Mouse (Mus musculus) stomach, embryonic 16.5 days (tissue): ENCODE results near the gene Rps19. TPM values are rescaled to one million over a fixed set of nuclear protein-coding genes. Genes with fewer than 3 reads are reported as not detected.
A peak's percentile ranks its signal among the peaks of the same experiment; 100 is the strongest.

Experiments
- ATAC-seq: fragments of 200-750 bp; cut with Nextera tagmentation; 2 replicates; pipeline ENCODE4 v1.8.0; 2017; ENCODE audit warnings: moderate number of reproducible peaks, moderate TSS enrichment; ENCODE audit not compliant: insufficient read depth, low FRiP score
- H3K27ac ChIP-seq: fragments of 300-500 bp; sonication (generic); 2 replicates; pipeline ENCODE4 v1.5.1; 2014; ENCODE audit warnings: low read length
- H3K27me3 ChIP-seq: fragments of 300-500 bp; sonication (generic); 2 replicates; pipeline ENCODE4 v1.6.1; 2014; ENCODE audit warnings: low read length, control low read depth, mixed read lengths; ENCODE audit not compliant: control insufficient read depth, insufficient read depth
- H3K36me3 ChIP-seq: fragments of 300-500 bp; sonication (generic); 2 replicates; pipeline ENCODE4 v1.6.1; 2014; ENCODE audit warnings: low read length; ENCODE audit not compliant: control insufficient read depth, insufficient read depth
- H3K4me1 ChIP-seq: fragments of 300-500 bp; sonication (generic); 2 replicates; pipeline ENCODE4 v1.6.1; 2014; ENCODE audit warnings: low read length, control low read depth, mixed read lengths; ENCODE audit not compliant: control insufficient read depth, insufficient read depth
- H3K4me2 ChIP-seq: fragments of 300-500 bp; sonication (generic); 2 replicates; pipeline ENCODE4 v1.6.1; 2014; ENCODE audit warnings: low read depth, low read length, mixed read lengths
- H3K4me3 ChIP-seq: fragments of 300-500 bp; sonication (generic); replicated peaks from 2 replicates; pipeline ENCODE4 v1.5.1; 2014; ENCODE audit warnings: mild to moderate bottlenecking, low read length
- H3K9ac ChIP-seq: fragments of 300-500 bp; sonication (generic); 2 replicates; pipeline ENCODE4 v1.6.1; 2014; ENCODE audit warnings: low read length
- H3K9me3 ChIP-seq: fragments of 300-500 bp; sonication (generic); replicated peaks from 2 replicates; pipeline ENCODE4 v1.6.1; 2016; ENCODE audit warnings: low read length, control low read depth; ENCODE audit not compliant: control insufficient read depth
- WGBS: fragments of 180-500 bp; shearing (Covaris S2); extraction: QIAGEN DNeasy Blood & Tissue Kit; methylation state at CpG from one replicate; pipeline ENCODE4 v1.1.7; 2014; 5-methylcytosine and 5-hydroxymethylcytosine counted together
- polyA plus RNA-seq: library from polyadenylated mRNA; unstranded; fragments of >200 nt; fragmentation: Nextera tagmentation; extraction: Ambion mirVana; gene quantifications from 2 replicates; pipeline ENCODE4 v1.2.1, GENCODE M21; 2015

The Rps19 gene
- polyA plus RNA-seq, 1 experiment from 2014 or later: 2,375 TPM

- Histone ChIP-seq H3K4me3 (no peak overlapping the region), H3K9ac (no peak overlapping the region), H3K27ac (no peak overlapping the region), H3K36me3 (no peaks in the 10 kb centered on the region), H3K4me1 (no peaks in the 10 kb centered on the region), H3K27me3 (no peaks in the 10 kb centered on the region), H3K4me2 (no peak overlapping the region), H3K9me3 (no peaks in the 10 kb centered on the region)
- WGBS: 81% methylated on average over 4 of the region's 4 CpGs
- ATAC-seq: no peak
Observed at GRCm38 (mm10) chr7:24862853-24863252, 21.3 kb upstream of the Rps19 start.

- ATAC-seq: no peak
- peak overlapping the region; percentile 11; the same call in 1 of the 2 replicates for H3K9ac ChIP-seq
- no peaks in the 10 kb centered on the region for H3K4me1 ChIP-seq
- no peaks in the 10 kb centered on the region for H3K27me3 ChIP-seq
- no peak overlapping the region for H3K4me3 ChIP-seq
- H3K9me3 ChIP-seq: no peaks in the 10 kb centered on the region
- no peaks in the 10 kb centered on the region for H3K36me3 ChIP-seq
- 22% methylated on average over 6 of the region's 6 CpGs for WGBS
- H3K4me2 ChIP-seq: no peak overlapping the region
- H3K27ac ChIP-seq: no peak overlapping the region
Observed at GRCm38 (mm10) chr7:24864156-24864555, 20.0 kb upstream of the Rps19 start.

- H3K4me2 ChIP-seq: no peak overlapping the region
- H3K4me1 ChIP-seq: no peaks in the 10 kb centered on the region
- H3K36me3 ChIP-seq: no peaks in the 10 kb centered on the region
- 56% methylated on average over 17 of the region's 17 CpGs for WGBS
- no peaks in the 10 kb centered on the region; the same call in 1 of the 2 replicates for H3K9me3 ChIP-seq
- ATAC-seq: no peak
- H3K27me3 ChIP-seq: no peaks in the 10 kb centered on the region
- no peak overlapping the region for H3K27ac ChIP-seq
- H3K4me3 ChIP-seq: no peak overlapping the region
- no peak overlapping the region for H3K9ac ChIP-seq
Observed at GRCm38 (mm10) chr7:24869080-24869479, 15.1 kb upstream of the Rps19 start.

GRCm38 (mm10) chr7:24869532-24870165, 14.5 kb upstream of the Rps19 start, which contains the start of the genes Lypd4 and Dmrtc2:
Lypd4 (minus strand) TSS chr7:24869941.
Dmrtc2 (plus strand) TSS chr7:24870057.
- no peak within 1 kb of the TSS for H3K9ac ChIP-seq
- no peak within 1 kb of the TSS for H3K4me2 ChIP-seq
- no peaks in the 10 kb centered on the region for H3K36me3 ChIP-seq
- no peaks in the 10 kb centered on the region for H3K4me1 ChIP-seq
- H3K4me3 ChIP-seq: no peak within 1 kb of the TSS
- 0 out of 2 replicates have a peak, but pooled peaks have one; percentile 3 for ATAC-seq
- H3K9me3 ChIP-seq: no peaks in the 10 kb centered on the region; the same call in 1 of the 2 replicates
- H3K27me3 ChIP-seq: no peaks in the 10 kb centered on the region
- H3K27ac ChIP-seq: no peak within 1 kb of the TSS
- WGBS: 45% methylated on average over 41 of the region's 41 CpGs

- H3K9ac ChIP-seq: no peak overlapping the region
- WGBS: 53% methylated on average over 3 of the region's 3 CpGs
- H3K4me1 ChIP-seq: no peaks in the 10 kb centered on the region
- H3K36me3 ChIP-seq: no peaks in the 10 kb centered on the region
- no peak overlapping the region for H3K27ac ChIP-seq
- H3K9me3 ChIP-seq: no peaks in the 10 kb centered on the region
- ATAC-seq: no peak
- no peak overlapping the region for H3K4me2 ChIP-seq
- no peak overlapping the region for H3K4me3 ChIP-seq
- no peaks in the 10 kb centered on the region for H3K27me3 ChIP-seq
Observed at GRCm38 (mm10) chr7:24877588-24877987, 6.6 kb upstream of the Rps19 start.

- Histone ChIP-seq H3K9ac (no peak overlapping the region), H3K4me2 (no peak overlapping the region), H3K36me3 (no peaks in the 10 kb centered on the region), H3K9me3 (no peaks in the 10 kb centered on the region), H3K4me3 (no peak overlapping the region), H3K27ac (no peak overlapping the region), H3K4me1 (no peaks in the 10 kb centered on the region), H3K27me3 (no peaks in the 10 kb centered on the region)
- no peak for ATAC-seq
- WGBS: 51% methylated on average over 2 of the region's 2 CpGs
Observed at GRCm38 (mm10) chr7:24879620-24880019, 4.6 kb upstream of the Rps19 start.

- ATAC-seq: no peak
- Histone ChIP-seq H3K27ac (no peak overlapping the region), H3K4me2 (no peak overlapping the region), H3K27me3 (no peaks in the 10 kb centered on the region), H3K36me3 (peaks cover 10% of the 10 kb centered on the region; the same call in 1 of the 2 replicates), H3K4me1 (peaks cover 19% of the 10 kb centered on the region), H3K9ac (no peak overlapping the region), H3K4me3 (no peak overlapping the region), H3K9me3 (no peaks in the 10 kb centered on the region)
- 90% methylated on average over 9 of the region's 9 CpGs for WGBS
Observed at GRCm38 (mm10) chr7:24882416-24883199, 1.6 kb upstream of the Rps19 start.

GRCm38 (mm10) chr7:24884693-24885291, 621 bp downstream of the Rps19 start:
- Histone ChIP-seq H3K4me1 (peaks cover 22% of the 10 kb centered on the region), H3K36me3 (peaks cover 17% of the 10 kb centered on the region), H3K9ac (peak overlapping the region; percentile 100), H3K9me3 (no peaks in the 10 kb centered on the region), H3K4me3 (peak overlapping the region; percentile 98), H3K4me2 (peak overlapping the region; percentile 80), H3K27me3 (no peaks in the 10 kb centered on the region), H3K27ac (peak overlapping the region; percentile 89)
- ATAC-seq: no peak
- WGBS: under 1% methylated on average over 47 of the region's 47 CpGs
